Mouse (Mus musculus): Measurements from ENCODE around the gene Ankrd28. TPM values are rescaled to one million over a fixed set of nuclear protein-coding genes. Genes with fewer than 3 reads are reported as not detected.

Ankrd28 gene
- total and polyA plus RNA-seq, 2 experiments from 2014 or later, result 7.3 to 28.0 TPM

DNA sequence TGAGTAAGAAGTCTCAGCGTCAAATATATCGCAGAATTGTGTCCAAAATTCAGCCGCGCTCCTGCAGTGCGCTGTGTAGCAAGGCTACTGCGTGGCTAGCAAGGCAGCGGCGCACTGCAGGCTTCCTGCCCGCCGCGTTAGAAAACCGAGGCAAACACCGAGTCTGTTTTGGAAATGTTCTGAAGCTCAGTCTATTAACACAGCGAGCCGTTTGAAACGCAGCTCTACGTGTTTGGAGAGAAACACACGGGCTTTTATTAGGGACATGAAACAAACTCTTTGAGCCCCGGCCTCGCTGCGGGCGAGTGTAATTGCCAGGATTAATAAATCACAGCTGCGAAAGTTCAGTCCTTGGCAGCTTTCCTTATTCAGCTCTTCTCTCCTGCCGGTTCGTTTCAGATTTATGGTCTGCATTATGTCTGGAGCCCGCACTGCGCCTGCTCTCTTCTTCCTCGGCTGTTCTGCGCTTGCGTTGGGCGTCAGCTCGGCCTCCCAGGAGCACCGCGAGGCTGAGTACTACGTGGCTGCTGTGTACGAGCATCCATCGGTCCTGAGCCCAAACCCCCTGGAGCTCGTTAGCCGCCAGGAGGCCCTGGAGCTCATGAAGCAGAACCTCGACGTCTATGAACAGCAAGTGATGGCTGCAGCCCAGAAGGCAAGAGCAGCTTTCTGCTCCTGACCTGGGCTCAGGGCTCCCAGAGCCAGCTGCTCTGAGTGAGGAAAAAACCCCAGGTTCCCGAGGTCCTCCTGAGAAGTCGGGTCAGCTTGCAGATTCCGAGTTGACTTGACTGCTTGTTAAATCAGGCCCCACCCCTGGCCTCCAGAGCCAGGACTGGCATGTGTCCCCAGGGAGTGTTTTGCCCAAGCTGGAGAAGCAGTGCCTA is 168.5 kb downstream of the Ankrd28 start:
- H3K9ac ChIP-seq (replicated peaks; ENCODE audit: low read length, poor library complexity, severe bottlenecking), result peak overlapping the region; percentile 53
- peak overlapping the region; percentile 31 for H3K4me3 ChIP-seq (ENCODE audit: low read depth, low read length)
- no peaks in the 10 kb centered on the region for H3K36me3 ChIP-seq (ENCODE audit: insufficient read depth, low read length)
- H3K4me2 ChIP-seq (ENCODE audit: low read depth, low read length, poor library complexity, severe bottlenecking), result peak overlapping the region; percentile 63
- TF ChIP-seq CTCF (IDR thresholded peaks at IDR 0.05), result peak; percentile 56
- no peaks in the 10 kb centered on the region for H3K27me3 ChIP-seq (ENCODE audit: insufficient read depth, low read length)
- WGBS, result 4% methylated on average over 44 of the region's 44 CpGs
- H3K4me1 ChIP-seq (ENCODE audit: insufficient read depth, low read length), result peaks cover 4% of the 10 kb centered on the region; the same call in 1 of the 2 replicates
- H3K9me3 ChIP-seq (ENCODE audit: low read length), result no peaks in the 10 kb centered on the region
- peak; percentile 89 for ATAC-seq (ENCODE audit: low FRiP score)
- H3K27ac ChIP-seq (ENCODE audit: low read depth, low read length), result peak overlapping the region; percentile 93
- DNase-seq (ENCODE audit: low spot score), result peak; percentile 96

DNA sequence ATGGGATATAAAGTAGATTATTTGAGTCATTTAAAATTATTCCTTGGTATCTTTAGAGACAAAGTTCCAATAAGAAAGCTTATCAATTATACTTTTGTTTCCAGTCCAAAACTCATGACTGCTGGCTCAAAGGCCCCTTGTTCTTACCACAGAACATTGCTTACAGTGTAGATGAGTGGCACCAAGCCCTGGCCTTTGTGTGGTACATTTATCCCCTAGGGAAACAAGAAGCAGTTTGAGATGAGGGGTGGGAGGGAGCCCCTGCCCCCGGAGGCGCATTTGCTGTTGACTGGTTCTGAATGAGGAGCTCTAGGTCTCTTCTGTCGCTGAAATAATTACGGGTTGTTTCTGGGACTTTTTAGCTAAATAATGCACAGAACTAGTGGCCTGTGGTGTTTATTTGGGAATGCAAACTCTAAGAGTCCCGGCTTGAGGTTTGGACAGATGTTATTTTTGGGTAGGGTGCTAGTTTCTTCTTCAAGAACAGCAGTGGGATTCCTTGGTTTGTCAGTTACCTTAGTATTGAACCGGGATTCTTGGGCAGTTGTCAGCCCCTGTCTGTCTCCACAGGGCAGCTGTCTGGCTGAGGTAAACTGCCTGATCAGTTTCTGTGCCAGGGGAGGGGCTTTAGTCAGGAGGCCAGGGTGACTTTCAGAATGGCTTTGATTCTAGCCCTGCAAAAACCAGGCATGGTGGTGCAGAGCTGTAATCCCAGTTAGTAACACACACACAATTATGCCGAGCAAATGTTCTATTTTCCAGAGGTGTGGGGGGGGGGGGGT is 169.9 kb downstream of the Ankrd28 start:
- Histone ChIP-seq H3K4me1 (ENCODE audit: insufficient read depth, low read length) (peaks cover 4% of the 10 kb centered on the region; the same call in 1 of the 2 replicates), H3K36me3 (ENCODE audit: insufficient read depth, low read length) (no peaks in the 10 kb centered on the region), H3K27ac (ENCODE audit: low read depth, low read length) (peak overlapping the region; percentile 93), H3K4me2 (ENCODE audit: low read depth, low read length, poor library complexity, severe bottlenecking) (no peak overlapping the region), H3K27me3 (ENCODE audit: insufficient read depth, low read length) (no peaks in the 10 kb centered on the region), H3K4me3 (ENCODE audit: low read depth, low read length) (no peak overlapping the region), H3K9ac (replicated peaks; ENCODE audit: low read length, poor library complexity, severe bottlenecking) (no peak overlapping the region), H3K9me3 (ENCODE audit: low read length) (no peaks in the 10 kb centered on the region)
- DNase-seq (ENCODE audit: low spot score) (peak; percentile 70), ATAC-seq (ENCODE audit: low FRiP score) (no peak)
- no peak for TF ChIP-seq CTCF (IDR thresholded peaks at IDR 0.05)
- whole genome bisulfite sequencing, result 65% methylated on average over 7 of the region's 7 CpGs

DNA sequence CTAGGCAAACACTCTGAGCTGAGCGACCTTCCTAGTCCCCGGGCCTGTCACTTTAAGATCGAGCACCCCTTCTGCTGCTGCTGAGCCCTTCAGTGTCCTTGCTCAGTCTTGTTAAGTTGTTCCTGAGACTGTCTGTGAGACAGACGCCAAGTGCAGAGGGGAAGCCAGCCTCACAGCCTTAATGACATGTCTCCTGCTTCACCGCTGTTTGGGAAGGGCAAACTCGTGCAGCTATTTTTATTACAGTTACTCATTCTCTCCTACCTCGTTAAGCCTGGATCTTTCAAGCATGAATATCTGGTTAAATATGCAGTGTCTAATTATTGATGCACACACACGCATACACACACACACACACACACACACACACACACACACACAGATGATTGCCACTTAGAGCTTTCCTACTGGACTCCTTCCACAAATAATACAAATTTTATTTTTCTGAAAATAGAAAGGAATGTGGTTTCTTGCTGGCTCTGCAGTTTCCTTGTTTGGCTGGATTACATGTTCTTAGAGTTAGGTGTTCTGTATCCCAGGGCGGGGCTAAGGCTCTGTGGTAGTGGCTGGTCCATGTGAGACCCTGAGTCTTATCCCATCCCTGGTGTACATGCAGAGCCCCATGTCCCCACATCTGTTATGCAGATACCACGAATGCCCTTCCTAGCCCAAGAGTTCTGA is 170.8 kb downstream of the Ankrd28 start:
- H3K4me1 ChIP-seq (ENCODE audit: insufficient read depth, low read length), result peaks cover 4% of the 10 kb centered on the region; the same call in 1 of the 2 replicates
- H3K27me3 ChIP-seq (ENCODE audit: insufficient read depth, low read length), result no peaks in the 10 kb centered on the region
- no peak for TF ChIP-seq CTCF (IDR thresholded peaks at IDR 0.05)
- no peak overlapping the region for H3K9ac ChIP-seq (replicated peaks; ENCODE audit: low read length, poor library complexity, severe bottlenecking)
- ATAC-seq (ENCODE audit: low FRiP score) (no peak), DNase-seq (ENCODE audit: low spot score) (peak; percentile 62)
- H3K27ac ChIP-seq (ENCODE audit: low read depth, low read length), result peak overlapping the region; percentile 93; the same call in 1 of the 2 replicates
- H3K9me3 ChIP-seq (ENCODE audit: low read length), result no peaks in the 10 kb centered on the region
- no peak overlapping the region for H3K4me3 ChIP-seq (ENCODE audit: low read depth, low read length)
- WGBS, result 61% methylated on average over 10 of the region's 10 CpGs
- H3K4me2 ChIP-seq (ENCODE audit: low read depth, low read length, poor library complexity, severe bottlenecking), result no peak overlapping the region
- no peaks in the 10 kb centered on the region for H3K36me3 ChIP-seq (ENCODE audit: insufficient read depth, low read length)

GRCm38 (mm10) chr14:31658126-31658680 is 172.2 kb downstream of the Ankrd28 start:
- Histone ChIP-seq H3K4me3 (ENCODE audit: low read depth, low read length) (no peak overlapping the region), H3K4me2 (ENCODE audit: low read depth, low read length, poor library complexity, severe bottlenecking) (no peak overlapping the region), H3K4me1 (ENCODE audit: insufficient read depth, low read length) (peaks cover 4% of the 10 kb centered on the region; the same call in 1 of the 2 replicates), H3K36me3 (ENCODE audit: insufficient read depth, low read length) (no peaks in the 10 kb centered on the region), H3K27ac (ENCODE audit: low read depth, low read length) (no peak overlapping the region), H3K9ac (replicated peaks; ENCODE audit: low read length, poor library complexity, severe bottlenecking) (0 out of 2 replicates have a peak overlapping the region, but pooled peaks have one; percentile 13), H3K9me3 (ENCODE audit: low read length) (no peaks in the 10 kb centered on the region), H3K27me3 (ENCODE audit: insufficient read depth, low read length) (no peaks in the 10 kb centered on the region)
- 84% methylated on average over 8 of the region's 8 CpGs for WGBS
- DNase-seq (ENCODE audit: low spot score), result no peak
- TF ChIP-seq CTCF (IDR thresholded peaks at IDR 0.05), result no peak
- no peak for ATAC-seq (ENCODE audit: low FRiP score)

- Histone ChIP-seq H3K36me3 (ENCODE audit: insufficient read depth, low read length) (no peaks in the 10 kb centered on the region), H3K4me2 (ENCODE audit: low read depth, low read length, poor library complexity, severe bottlenecking) (no peak overlapping the region), H3K27me3 (ENCODE audit: insufficient read depth, low read length) (no peaks in the 10 kb centered on the region), H3K9ac (replicated peaks; ENCODE audit: low read length, poor library complexity, severe bottlenecking) (no peak overlapping the region), H3K4me1 (ENCODE audit: insufficient read depth, low read length) (no peaks in the 10 kb centered on the region), H3K4me3 (ENCODE audit: low read depth, low read length) (no peak overlapping the region), H3K27ac (ENCODE audit: low read depth, low read length) (no peak overlapping the region), H3K9me3 (ENCODE audit: low read length) (no peaks in the 10 kb centered on the region)
- DNase-seq (ENCODE audit: low spot score) (peak; percentile 80), ATAC-seq (ENCODE audit: low FRiP score) (no peak)
- peak; percentile 92 for TF ChIP-seq CTCF (IDR thresholded peaks at IDR 0.05)
- WGBS, result 39% methylated on average over 5 of the region's 5 CpGs
These were observed 173.4 kb downstream of the Ankrd28 start for GRCm38 (mm10) chr14:31656857-31657645.
